Mouse (Mus musculus): ENCODE measurements around the gene Pck1.

- no peak for TF ChIP-seq CTCF (IDR thresholded peaks at IDR 0.05; ENCODE audit: low read depth)
- TF ChIP-seq EP300 (IDR thresholded peaks at IDR 0.05; ENCODE audit: low read depth): no peak
These were observed 21.7 kb downstream of the Pck1 start for GRCm38 (mm10) chr2:173174569-173174968.

Data from liver, embryonic 14.5 days (tissue).